Mouse (Mus musculus): ENCODE results near the gene Crcp.
"Not testable (repeated sequence)": the region's sequence is repeated elsewhere in the genome, so short reads cannot be mapped to it uniquely, and the experiment has no call there.

Crcp gene

DNA sequence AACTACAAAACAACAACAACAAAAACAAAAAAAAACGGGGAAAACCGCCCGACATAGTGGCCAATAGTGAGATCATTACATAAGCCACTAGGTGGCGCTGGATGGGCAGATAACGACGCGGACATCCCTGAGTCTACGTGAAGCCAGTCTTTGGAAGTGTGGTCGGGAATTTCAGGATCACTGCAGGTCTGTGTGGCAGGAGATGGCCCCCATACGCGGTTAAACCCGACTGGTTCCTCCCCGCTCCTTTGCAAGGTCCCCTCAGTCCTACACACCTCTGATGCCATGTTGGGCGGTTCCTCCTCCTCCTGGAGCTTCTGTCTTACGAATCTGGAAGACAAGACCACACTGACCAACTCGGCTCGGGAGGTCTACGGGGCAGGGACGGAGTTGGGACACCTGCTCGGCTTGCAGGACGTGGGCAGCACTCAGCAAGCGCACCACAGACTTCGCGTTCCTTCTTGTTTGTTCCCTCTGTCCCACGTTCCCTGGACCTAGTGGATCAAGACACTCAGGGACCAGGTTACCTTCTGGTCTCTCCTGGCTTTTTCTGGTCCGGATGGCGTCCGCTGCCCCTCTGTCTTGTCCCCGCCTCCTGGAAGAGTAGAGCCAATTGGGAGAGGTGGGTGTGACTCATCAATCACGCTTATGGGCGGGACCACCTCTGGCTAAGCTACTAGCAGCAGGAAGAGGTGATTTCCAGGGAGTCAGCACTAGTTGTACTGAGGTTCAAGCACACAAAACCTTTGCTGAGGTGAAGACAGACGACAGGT, 5.1 kb upstream of the Crcp start:
- peak; percentile 77 to 83 for DNase-seq

DNA sequence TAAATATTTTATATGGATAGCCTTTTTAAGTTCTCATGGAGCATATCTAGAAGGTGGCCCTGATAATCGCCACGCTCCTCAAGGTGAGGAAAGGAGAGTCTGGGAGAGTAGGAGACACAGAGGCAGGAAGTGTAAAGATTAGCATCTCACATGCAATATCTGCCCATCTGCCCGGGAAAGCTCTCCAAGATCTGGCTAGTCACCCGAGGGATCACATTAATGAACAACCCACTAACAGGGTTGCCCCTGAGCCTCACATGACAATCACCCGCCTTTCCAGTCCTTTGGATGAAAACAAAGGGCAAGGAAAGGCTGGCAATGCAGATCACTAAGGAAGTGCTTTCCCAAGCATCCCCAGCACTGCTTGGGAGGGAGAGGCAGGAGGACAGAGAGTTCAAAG, 2.0 kb upstream of the Crcp start:
- DNase-seq = no peak

DNA sequence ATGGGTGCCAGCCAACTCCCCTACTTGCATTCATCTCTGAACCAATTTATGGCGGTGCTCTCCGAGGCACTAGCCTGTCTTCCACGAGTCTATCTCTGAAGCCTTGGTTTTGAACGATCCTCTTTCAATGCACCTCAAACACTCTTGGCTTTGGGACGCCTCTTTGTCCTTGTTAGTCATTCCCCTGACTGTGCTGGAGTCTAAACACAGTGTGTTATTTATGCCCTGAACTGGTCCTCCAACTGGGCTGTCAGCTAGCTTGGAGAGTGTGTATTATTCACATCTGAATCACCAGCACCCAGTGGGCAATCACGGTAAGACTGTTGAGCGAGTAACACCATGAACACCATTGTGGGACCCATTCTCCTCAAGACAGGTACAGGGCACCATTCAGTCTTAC, 1.4 kb upstream of the Crcp start:
- DNase-seq = no peak

DNA sequence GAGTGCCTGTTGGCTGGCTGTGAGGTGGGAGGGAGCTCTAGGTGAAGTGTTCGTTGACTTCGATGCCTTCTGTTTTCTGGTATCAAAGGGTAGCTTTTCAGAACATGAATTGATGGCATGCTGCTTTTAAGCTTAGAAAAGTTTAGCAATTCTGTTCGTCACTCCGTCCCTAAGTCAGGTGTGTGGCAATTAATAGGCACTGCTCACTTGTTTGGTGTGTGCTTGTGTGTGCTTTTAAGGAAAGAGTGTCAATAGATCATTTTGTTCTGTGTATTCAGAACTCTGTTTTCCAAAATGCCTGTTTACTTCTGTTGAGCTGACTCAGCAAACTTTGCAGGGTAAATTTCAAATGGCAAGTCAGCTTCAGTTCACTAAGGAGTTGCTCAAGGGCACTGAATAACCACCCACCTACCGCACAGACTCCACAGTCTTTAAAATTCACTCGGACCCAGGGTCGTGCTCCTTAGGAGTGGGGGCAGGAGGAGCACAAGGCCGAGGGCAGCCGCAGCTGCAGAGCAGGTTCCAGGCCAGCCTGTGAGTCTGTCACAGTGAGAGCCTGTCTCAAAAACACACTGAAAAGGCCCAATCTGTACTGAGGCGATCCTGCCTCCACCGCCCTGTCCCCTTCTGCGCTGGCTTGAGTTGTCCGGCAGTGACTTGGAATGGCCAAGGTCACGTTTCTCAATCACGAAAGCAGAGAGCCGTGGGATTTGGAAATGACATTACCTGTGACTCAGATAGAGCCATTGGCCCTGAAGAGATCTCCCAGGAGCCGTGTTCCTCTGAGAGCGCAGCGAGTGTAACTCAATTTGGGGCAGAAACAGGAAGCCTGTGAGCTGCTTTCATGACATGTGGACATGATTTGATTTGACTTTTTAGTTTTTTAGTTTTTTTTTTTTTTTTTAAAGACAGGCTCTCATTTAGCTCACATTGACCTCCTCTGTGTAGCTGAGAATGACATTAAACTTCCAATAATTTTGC, 2.6 kb downstream of the Crcp start:
- no peak for DNase-seq

DNA sequence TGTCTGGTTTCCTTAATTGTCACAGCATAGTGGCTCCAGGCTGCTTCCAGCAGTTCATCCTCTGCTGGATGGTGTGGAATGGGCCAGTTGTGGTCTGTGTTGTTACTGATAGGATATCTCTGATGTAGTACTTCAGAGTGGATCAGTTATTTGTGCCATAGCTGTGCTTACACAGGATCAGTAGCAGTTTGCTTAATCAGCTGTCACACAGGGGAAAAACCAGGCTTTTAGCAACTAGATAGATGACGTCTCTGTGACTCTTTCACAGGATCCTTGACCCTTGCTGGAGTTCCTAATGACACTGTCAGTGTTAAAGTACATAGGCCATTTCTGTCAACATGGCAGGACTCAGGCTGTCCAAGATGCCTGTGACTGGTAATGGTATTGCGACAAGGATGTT, 4.8 kb downstream of the Crcp start:
- no peak for DNase-seq

DNA sequence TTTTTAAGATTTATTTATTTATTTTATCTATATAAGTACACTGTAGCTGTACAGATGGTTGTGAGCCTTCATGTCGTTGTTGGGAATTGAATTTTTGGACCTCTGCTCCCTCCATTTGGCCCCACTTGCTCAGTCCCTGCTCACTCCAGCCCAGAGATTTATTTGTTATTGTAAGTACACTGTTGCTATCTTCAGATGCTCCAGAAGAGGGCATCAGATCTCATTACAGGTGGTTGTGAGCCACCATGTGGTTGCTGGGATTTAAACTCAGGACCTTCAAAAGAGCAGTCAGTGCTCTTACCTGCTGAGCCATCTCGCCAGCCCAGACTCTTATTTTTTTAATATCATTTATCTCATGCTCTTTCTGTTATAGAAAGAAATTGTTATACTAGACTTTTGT, 7.2 kb downstream of the Crcp start:
- DNase-seq = not testable (repeated sequence)

DNA sequence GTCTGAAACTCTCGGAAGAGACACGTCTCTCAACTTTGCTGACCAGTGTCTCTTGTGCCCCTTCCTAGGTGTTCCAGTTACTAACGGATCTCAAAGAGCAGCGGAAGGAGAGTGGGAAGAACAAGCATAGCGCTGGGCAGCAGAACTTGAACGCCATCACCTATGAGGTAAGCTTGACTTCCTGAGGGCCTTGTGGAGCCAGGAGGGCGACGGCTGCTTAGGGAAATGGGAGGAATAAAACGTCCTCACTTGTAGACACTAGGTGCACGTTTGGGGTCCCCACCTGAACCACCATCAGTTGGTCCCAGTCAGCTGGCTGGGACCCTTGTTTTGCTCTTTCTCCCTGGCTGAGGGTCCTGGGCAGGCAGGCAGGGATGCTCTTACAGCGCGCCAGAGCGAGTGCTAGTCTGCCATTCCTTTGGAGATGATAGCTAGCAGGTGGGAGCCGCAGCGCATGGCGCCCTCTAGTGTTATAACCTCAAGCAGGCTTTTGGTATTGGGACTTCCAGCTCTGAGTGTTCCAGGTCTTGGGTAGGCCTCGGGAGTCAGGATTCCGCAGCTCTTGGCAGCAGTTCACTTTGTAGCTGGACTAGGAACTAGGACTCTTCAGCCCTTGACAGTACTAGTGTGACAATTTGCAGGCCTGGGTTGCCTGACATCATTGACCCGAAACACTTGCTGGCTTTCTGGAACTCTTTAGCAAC, 8.8 kb downstream of the Crcp start:
- DNase-seq = peak; percentile 67 to 77

DNA sequence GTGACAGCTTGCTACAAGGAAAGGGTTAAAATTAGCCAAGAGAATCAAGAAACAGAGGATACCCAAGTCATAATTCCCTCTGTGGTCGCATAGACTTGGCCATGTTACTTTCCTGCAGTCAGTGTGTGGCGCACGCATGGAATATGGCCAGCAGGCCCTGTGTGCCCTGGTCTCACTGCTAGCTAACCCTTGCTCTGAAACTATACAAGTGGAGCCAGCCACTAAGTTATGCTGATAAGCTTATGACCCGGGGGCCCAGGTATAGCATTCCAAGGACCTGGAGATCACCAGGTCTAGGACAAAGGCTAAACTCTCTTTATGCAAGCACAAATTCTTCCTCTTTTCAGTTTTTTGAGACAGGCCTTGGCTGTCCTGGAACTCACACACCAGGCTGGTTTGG, 11.7 kb downstream of the Crcp start:
- no peak for DNase-seq

DNA sequence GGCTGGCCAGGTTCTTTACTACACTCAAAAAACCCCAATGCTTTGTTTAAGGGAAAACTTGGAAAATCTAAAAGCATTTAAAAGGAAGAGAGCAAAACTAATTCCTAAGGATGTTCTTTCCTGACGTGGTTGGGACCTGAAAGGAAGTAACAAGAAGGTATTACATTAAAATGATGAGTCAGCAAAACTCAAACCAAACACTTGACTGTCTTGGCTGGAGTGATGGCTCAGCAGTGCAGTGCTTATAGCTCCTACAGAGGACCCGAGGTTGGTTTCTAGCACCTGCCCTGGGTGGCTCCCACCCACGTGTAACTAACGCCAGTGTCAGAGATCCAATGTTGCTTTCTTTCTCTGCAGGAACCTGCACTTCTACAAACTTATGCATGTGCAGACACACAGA, 12.2 kb downstream of the Crcp start:
- no peak for DNase-seq

DNA sequence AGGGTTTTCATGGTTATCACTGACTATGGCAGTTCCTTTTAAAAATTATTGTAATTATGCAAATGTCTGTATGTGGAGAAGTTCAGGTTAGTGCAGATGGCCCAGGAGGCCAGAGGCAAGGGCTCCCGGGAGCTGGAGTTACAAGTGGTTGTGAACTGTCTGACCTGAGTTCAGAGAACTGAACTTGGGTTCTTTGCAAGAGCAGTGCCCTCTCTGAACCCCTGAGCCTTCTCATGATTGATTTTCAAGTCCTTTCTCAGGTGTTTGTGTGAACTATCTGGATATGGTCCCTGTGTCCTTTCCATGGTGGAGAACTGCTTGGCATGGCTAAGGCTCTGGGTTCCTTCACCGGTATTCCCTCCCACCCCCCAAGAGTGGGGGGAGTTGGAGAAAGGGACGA, 14.7 kb downstream of the Crcp start:
- DNase-seq = peak in 1 of 2 experiments; percentile 26

DNA sequence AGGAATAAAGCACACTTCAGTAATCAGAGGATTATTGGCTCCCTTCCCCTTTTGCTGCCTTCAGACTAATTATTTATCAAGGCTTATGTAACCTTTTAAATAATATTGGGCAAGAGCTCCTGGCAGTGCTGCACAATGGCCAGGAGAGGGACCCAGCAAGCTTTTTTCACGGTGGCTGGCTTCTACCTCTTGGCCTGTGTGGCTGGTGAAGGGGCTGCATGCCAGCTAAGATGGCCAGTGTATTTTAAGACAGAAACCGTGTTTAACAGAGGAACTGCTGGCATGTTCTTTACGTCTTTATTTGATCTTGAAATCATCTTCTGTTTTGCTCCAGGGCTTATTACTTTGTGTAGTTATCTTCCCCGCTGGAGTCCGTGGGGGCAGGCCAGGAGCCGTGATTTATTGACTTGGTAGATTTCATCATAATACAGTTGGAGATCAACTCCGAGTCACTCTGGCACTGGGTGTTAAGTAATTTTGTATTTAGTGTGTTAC, 15.2 kb downstream of the Crcp start:
- DNase-seq = peak; percentile 77 to 86

DNA sequence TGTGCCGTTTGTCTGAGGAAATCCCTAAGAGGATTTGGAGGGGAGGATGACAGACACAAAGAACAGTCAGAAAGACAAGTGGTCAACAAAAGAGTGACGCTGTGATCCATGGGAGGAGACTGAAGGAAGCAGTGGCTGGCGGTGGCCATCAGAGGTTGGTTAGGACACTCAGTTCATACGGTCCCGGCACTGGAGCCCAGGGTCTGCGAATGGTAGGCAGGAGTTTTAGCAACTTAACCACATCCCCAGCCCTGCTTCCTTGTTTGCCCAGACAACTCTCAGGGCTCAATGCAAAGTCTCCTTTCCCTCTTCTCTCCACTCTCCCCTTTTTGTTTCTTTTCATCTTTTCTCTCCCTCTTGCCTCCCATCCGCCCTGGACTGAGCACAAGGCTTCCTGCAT, 17.0 kb downstream of the Crcp start:
- no peak for DNase-seq

DNA sequence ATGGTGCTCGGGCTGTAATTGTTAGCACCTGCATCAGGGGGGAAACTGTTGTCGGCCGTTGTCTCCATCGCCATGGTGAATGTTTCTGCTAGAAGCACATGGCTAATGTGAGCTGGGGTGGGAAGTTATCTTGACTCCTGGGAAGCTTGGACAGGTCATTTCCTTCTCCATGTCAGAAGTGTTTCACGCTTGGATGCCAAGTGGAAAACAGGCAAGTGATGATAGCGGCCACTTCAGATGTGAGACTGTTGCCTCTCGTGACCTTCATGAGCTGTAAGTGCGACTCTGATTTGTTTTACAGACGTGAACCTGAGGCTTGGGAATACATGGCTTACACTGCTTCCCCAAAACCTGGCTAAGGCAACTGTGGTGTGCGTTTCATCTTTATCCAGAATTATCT, 17.5 kb downstream of the Crcp start:
- DNase-seq = no peak

DNA sequence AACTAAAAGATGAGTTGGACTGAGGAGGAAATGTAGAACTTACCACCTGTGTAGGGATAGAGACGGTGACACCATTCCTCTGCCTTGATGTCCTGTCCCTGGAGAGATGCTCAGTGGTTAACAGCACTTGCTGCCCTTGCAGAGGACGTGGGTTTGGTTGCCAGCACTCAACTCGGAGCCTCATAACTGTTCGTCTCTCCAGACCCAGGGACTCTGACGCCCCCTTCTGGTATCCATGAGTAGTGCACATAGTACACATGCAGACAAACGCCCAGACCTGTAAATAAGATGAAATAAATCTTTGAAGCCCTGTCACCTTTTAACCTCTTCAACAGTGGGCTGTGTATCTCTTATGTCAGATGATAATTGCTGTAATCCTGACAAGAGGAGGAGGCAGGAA, 17.9 kb downstream of the Crcp start:
- no peak for DNase-seq

DNA sequence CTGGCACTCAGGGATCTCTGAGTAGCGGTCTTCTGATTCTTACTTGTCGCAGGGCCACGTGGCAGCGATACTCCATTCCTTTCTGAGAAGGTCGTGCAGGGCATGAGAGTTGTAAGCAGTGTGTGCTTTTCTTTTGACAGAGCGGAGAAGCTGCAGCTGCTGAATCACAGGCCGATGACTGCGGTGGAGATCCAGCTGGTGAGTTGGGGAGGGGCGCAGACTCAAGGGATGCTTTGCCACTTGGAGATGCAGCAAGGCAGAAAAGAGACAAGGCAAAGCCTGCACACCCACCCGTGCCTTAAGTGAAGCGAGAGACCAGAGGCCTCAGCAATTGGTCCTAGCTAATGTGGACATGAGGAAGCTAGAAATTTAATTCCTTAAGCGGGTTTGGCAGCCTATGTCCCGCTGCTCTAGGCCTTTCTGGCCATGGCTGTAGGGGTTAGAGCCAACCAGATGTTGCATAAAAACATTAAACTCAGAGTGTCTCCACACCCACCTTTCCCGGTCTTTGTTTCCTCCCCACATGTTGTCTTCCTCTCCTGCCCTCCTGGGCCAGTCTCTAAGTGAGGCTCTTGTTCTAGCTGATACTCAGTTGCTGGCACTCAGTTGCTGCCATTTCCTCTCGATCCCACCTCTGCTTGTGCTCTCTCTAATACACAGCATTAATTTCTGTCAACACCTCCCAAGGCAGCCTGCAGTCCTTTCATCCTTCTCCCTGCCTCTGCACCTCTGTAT, 19.9 kb downstream of the Crcp start:
- peak; percentile 23 to 24 for DNase-seq

DNA sequence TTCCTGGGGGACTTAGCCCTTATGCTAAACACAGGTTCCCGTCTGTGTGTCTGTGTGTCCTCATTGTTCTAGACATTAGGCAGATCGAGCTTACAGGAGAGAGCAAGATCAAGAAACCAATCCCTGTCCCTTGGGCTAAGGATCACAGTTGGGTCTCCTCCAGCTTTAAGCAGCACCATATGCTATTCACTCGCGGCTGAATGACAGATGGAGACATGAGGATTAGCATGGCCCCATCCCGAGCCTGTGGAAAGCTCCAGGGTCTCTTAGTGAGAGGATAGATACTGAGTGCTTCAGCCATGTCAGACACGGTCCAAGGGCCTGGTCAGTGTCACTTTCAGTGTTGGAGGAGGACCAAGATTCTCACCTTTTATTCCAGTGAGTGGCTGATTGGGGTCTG, 21.3 kb downstream of the Crcp start:
- peak; percentile 84 to 87 for DNase-seq

DNA sequence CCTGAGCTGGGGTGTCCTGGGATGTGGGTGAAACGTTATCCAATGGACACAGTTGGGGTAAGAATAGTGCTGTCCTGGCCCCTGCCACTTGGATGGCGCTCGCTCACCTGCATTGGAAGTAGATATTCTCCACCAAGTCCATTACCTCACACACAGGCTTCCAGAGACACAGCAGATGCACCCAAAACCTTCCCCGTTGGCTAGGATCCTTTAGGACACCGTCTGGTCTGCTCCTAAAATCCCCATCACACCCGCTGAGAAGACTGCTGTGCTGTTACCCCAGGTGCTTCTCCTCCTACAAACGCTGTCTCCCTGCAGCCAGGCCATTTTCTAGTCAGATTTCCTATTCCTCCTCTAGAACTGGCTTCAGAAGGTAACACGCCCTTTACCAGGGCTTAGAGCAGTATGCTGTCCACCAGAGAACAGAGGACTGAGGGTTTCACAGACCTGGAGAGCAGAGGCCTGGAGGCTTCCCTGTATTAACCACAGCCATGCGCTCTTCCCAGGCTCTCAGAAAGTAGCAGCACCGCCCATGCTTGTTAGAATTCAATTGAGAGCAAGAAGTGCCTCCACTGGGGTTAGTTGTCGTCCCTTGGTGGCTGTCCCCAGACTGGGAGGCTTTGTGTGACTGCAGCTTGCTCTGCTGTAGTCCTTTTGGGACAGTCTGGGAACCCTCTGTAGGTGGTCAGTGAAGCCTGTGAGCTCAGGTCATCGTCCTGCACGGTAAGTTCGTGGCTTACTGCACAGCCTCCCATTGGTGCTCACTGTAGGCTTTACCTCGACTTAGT, 22.2 kb downstream of the Crcp start:
- DNase-seq = peak; percentile 39 to 51

DNA sequence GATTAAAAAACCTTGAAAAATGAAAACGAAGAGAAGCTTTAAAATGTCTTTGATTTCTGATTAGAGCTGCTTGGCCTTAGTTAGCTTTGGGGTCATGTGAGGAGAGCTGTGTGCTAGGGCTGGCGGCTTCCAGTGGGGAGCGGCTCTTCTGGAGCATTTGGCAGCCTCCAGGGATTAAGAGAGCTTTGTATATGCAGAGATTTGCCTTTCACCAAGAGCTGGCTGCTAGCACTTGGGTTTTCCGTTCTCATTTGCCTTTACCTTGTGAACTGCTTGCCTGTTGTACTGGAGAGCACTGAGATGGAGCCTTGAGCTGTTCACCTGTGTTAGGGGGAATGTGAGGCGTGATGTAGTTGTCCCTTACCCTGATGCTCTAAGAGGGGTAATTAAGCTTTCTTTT, 23.4 kb downstream of the Crcp start:
- peak; percentile 31 to 41 for DNase-seq

DNA sequence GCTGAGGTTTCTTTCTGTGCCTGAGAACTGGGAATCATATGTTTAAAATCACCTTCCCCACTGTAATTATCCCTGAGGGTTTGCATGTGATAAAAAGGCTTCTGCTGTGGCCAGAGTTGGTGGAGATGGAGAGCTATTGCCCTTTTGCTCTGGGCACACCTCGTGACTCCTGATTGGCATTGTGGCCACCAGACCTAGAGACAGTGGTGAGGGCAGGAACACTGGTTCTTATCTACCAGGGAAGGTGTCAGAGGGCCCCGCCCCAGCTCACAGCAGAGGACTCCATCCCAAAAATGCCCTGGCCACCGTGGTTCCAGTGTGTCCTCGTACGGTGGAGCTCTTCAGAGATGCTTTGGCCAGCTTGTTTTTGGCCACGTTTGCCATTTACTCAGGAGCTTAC, 23.9 kb downstream of the Crcp start:
- DNase-seq = peak in 1 of 2 experiments; percentile 27

DNA sequence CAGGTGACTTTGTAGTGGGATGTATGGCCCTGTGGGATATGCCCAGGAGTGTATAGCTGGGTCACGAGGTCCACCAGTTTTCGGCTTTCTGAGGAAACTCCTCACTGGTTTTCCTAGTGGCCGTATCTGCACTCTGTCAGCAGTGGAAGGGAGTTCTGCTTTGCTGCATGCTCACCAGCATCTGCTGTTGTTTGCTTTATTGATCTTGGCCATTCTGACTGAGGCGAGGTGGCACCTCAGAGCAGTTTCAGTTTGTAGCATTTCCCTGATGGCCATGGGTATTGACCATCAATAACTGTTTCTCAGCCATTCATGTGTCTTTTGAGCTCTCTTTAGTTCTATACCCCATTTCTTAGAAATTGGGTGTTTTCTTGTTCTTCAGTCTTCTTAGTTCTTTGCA, 26.6 kb downstream of the Crcp start:
- no peak for DNase-seq

DNA sequence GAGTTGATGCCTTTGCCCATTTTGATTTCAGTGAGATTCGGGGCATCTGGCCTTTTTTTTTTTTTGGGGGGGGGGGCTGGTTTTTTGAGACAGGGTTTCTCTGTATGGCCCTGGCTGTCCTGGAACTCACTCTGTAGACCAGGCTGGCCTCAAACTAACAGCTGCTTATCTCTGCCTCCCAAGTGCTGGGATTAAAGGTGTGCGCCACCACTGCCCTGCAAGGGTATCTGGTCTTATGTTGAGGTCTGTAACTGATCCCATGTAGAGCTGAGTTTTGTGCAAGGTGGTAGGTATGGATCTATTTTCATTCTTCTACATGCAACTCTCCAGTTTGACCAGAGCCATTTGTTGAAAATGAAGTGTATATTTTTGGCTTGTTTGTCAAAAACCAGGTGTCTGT, 27.2 kb downstream of the Crcp start:
- DNase-seq = no peak
